Mouse (Mus musculus) E14TG2a.4 (cell line): Measurements from ENCODE around the gene Ano8.
"Not testable (repeated sequence)": the region's sequence is repeated elsewhere in the genome, so short reads cannot be mapped to it uniquely, and the experiment has no call there.

Experiments
- H3K27me3 ChIP-seq: 2 replicates; pipeline ENCODE4 v1.6.1; 2014; ENCODE audit warnings: low read length, control low read depth; ENCODE audit not compliant: insufficient read depth
- H3K36me3 ChIP-seq: 2 replicates; pipeline ENCODE4 v1.6.1; 2014; ENCODE audit warnings: low read length, control low read depth; ENCODE audit not compliant: insufficient read depth
- H3K4me1 ChIP-seq: replicated peaks from 2 replicates; pipeline ENCODE4 v1.6.1; 2014; ENCODE audit warnings: low read depth, low read length, control low read depth
- H3K4me3 ChIP-seq: replicated peaks from 2 replicates; pipeline ENCODE4 v1.5.1; 2014; ENCODE audit warnings: mild to moderate bottlenecking, low read length
- H3K9me3 ChIP-seq: 2 replicates; pipeline ENCODE4 v1.6.1; 2014; ENCODE audit warnings: low read length, control low read depth
- CTCF ChIP-seq: conservative IDR thresholded peaks from 2 replicates; pipeline ENCODE4 v1.5.1; 2014; ENCODE audit warnings: low read length
- NANOG ChIP-seq: IDR thresholded peaks from 2 replicates; pipeline ENCODE4 v1.6.1; 2014; ENCODE audit warnings: borderline replicate concordance, low read length, mixed read lengths
- POU5F1 ChIP-seq: IDR thresholded peaks from 2 replicates; pipeline ENCODE4 v1.6.1; 2014; ENCODE audit warnings: low read length, borderline replicate concordance

Ano8 gene

DNA sequence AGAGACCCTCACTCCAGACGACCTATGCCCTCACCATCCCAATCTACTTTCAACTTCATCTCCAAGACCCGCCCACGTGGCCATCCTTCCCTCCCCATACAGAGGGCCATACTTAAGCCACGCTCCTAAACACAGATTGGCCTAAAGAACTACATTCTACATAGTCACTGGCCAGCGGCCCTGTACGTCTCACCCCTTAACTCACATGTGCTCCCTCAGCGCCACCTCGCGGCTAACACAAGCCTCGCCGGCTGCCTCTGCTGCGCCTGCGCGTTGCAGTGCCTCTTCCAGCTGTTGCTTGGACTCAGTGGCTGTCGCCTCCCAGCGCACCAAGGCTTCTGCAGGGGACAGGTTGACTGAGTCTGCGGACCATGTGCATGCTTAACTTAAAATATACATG, 35.9 kb upstream of the Ano8 start:
- H3K4me1 ChIP-seq, result peaks cover 68% of the 10 kb centered on the region
- H3K36me3 ChIP-seq, result no peaks in the 10 kb centered on the region
- H3K4me3 ChIP-seq, result peak overlapping the region; percentile 43
- peaks cover 5% of the 10 kb centered on the region for H3K9me3 ChIP-seq
- H3K27me3 ChIP-seq, result peaks cover 63% of the 10 kb centered on the region
- no peak for TF ChIP-seq NANOG
- peak; percentile 56 for TF ChIP-seq CTCF

DNA sequence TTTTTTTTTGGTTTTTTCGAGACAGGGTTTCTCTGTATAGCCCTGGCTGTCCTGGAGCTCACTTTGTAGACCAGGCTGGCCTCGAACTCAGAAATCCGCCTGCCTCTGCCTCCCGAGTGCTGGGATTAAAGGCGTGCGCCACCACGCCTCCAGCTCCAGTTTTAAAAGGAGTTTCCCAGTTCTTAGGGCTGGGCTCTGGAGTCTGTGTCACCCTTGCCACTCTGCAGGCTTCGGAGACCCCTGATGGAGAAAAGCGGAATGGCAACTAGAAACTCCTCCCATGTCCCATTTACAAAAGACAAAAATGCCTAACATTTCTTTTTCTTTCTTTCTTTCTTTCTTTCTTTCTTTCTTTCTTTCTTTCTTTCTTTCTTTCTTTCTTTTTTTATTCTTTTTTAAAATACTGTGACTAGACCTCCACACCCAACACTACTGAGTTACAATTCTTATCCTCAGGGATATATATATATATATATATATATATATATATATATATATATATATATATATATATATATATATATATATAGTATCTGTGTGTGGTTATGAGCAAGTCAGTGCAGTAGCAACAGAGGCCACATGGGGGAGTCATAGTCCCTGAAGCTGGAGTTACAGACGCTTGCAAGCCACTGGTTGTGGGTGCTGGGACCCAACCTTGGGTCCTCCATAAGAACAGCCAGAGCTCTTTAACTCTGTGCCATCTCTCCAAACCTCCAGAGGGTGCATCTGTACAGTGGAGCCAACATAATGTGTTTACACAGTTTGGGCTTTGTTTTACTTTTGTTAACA, 33.5 kb upstream of the Ano8 start:
- peak; percentile 27; the same call in 1 of the 2 replicates for TF ChIP-seq CTCF
- H3K36me3 ChIP-seq, H3K4me3 ChIP-seq, H3K9me3 ChIP-seq: not testable (repeated sequence)
- Histone ChIP-seq H3K4me1 (peaks cover 51% of the 10 kb centered on the region), H3K27me3 (peaks cover 49% of the 10 kb centered on the region)

DNA sequence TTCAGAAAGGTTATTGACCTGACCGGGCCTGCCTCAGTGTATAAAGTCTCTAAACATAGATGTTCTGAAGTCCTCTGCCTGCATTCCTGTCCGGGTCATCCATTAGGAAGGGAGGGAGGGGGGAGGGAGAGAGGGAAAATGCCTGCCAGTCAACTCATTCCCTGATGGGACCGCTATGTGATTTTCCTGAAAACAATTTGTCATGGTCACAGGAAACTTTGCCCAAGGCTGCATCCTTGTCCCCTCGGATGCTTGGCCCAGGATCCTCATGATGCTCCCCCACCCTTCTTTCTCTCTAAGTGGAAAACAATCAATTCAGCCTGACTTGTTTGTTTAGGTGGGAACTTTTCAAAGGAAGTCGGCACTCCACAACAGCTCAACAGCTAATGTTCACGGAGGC, 31.0 kb upstream of the Ano8 start:
- Histone ChIP-seq H3K9me3 (peaks cover 5% of the 10 kb centered on the region), H3K4me1 (peaks cover 40% of the 10 kb centered on the region), H3K36me3 (no peaks in the 10 kb centered on the region), H3K27me3 (peaks cover 36% of the 10 kb centered on the region), H3K4me3 (no peak overlapping the region)
- TF ChIP-seq NANOG, result no peak
- TF ChIP-seq POU5F1, result no peak
- TF ChIP-seq CTCF, result no peak

DNA sequence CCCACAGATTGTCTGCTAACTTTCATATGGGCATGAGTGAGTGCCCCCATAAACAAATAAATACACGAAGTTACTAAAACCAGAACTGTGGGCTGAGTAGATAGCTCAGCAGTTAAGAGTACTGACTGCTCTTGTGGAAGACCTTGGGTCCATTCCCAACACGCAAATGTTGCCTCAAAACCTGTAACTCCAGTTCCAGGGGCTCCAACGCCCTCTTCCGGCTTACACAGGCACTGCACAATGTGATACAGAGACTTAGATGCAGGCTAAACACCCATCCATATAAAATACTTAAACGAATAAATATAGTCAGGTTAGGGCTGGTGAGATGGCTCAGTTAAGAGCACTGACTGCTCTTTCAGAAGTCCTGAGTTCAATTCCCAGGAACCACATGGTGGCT, 29.3 kb upstream of the Ano8 start:
- H3K27me3 ChIP-seq, result peaks cover 39% of the 10 kb centered on the region
- H3K4me3 ChIP-seq, result no peak overlapping the region
- no peak for TF ChIP-seq NANOG
- no peak for TF ChIP-seq POU5F1
- TF ChIP-seq CTCF, result peak; percentile 65
- peaks cover 39% of the 10 kb centered on the region for H3K4me1 ChIP-seq
- no peaks in the 10 kb centered on the region for H3K36me3 ChIP-seq
- H3K9me3 ChIP-seq, result peaks cover 5% of the 10 kb centered on the region

DNA sequence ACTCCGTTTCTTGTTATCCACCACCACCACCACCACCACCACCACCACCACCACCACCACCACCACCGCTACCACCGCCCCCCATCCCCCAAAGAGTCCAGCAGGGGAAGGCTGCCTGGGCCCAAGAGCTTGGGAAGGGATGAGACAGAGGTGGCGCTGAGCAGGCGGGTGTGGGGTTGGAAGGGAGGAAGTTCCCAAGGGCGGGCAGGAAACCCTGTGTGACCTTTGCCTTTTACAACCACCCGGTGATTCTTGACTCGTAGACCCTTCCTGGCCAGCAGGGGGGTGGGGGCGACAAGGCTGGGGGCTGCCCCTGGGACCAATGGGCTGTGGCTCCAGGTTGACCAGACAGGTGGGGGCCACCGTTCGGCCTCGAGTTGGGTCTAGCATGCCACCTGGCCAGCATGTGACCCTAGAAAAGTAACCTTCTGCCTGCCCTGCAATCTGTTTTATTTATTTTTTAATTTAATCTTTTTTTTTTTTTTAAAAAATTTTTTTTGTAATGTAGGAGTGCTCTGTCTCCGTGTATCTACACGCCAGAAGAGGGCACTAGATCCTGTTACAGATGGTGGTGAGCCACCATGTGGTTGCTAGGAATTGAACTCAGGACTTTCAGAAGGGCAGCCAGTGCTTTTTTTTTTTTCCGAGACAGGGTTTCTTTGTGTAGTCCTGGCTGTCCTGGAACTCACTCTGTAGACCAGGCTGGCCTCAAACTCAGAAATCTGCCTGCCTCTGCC, 27.4 kb upstream of the Ano8 start:
- no peak for TF ChIP-seq NANOG
- no peak for TF ChIP-seq CTCF
- H3K36me3 ChIP-seq, result no peaks in the 10 kb centered on the region
- no peaks in the 10 kb centered on the region for H3K9me3 ChIP-seq
- H3K4me1 ChIP-seq, result peaks cover 48% of the 10 kb centered on the region
- H3K4me3 ChIP-seq, result no peak overlapping the region
- peaks cover 51% of the 10 kb centered on the region for H3K27me3 ChIP-seq

DNA sequence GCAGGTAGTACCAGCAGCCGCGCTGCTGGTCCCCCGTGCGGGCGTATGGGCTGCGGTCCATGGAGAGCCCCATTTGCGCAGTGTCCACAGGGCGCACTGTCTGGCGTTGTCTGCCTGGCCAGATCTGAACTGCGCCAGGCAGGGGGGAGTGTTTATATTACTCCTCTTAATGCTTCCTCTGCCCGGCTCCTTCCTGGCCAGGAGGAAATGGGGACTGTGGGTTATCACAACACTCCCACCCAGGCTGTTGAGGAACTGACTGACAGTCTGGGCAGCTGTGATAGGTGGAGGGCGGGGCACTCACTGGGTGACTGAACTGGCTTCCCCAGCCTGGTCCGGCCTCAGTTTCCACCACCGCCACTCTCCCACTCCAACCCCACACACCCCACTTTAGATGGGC, 25.9 kb upstream of the Ano8 start, which contains the start of gene Plvap:
Gene Plvap, minus strand, starts transcription at position 109 of the 400 bp plus-strand sequence.
- Histone ChIP-seq H3K9me3 (no peaks in the 10 kb centered on the region), H3K36me3 (no peaks in the 10 kb centered on the region), H3K4me1 (peaks cover 46% of the 10 kb centered on the region), H3K4me3 (peak within 1 kb of the TSS; percentile 70), H3K27me3 (peaks cover 61% of the 10 kb centered on the region)
- TF ChIP-seq NANOG (no peak), POU5F1 (no peak), CTCF (no peak)

DNA sequence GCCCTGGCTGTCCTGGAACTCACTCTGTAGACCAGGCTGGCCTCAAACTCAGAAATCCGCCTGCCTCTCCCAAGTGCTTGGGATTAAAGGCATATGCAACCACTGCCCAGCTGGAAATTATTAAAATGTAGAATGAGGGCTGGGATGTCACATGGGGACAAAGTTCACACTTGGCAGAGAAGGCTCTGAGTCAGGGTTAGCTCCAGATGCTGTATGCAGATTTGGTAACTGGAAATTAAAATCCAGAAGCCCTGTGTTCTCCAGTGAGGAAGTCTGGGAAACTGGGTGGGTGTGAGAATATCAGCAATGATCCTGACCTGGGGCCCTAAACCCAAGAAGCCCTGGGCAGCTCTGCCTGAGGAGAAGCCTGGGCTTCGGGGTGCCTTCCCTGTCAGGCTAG, 23.6 kb upstream of the Ano8 start:
- TF ChIP-seq NANOG, result no peak
- TF ChIP-seq CTCF, result no peak
- no peak for TF ChIP-seq POU5F1
- Histone ChIP-seq H3K4me1 (peaks cover 59% of the 10 kb centered on the region), H3K36me3 (peaks cover 7% of the 10 kb centered on the region; the same call in 1 of the 2 replicates), H3K27me3 (peaks cover 74% of the 10 kb centered on the region), H3K9me3 (no peaks in the 10 kb centered on the region), H3K4me3 (no peak overlapping the region)

DNA sequence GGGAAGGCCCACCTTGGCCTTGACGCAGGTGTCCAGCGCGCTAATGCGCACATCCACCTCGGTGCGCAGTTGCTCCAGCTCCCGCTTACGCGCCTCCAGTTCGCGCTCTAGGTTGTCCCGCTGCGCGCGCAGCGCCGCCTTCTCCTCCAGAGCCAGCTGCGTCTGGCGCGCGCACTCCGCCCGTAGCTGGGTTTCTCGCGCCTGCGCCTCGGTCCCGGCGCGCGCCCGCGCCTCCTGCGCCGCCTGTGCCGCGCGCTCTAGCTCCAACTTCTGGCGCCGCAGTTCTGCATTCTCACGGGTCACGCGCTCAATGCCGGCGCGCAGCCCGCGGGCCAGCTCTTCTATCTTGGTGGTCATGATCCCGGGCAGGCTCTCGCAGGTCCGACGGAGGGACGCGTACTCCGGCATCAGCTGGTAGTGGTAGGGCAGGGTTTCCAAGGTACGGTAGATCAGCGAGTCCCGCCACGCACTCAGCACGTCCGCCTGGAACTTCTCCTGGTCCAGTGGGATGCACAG, 21.9 kb upstream of the Ano8 start:
- peaks cover 7% of the 10 kb centered on the region; the same call in 1 of the 2 replicates for H3K36me3 ChIP-seq
- H3K9me3 ChIP-seq, result no peaks in the 10 kb centered on the region
- H3K4me3 ChIP-seq, result peak overlapping the region; percentile 81
- H3K27me3 ChIP-seq, result peaks cover 71% of the 10 kb centered on the region
- no peak for TF ChIP-seq CTCF
- no peak for TF ChIP-seq NANOG
- no peak for TF ChIP-seq POU5F1
- peaks cover 54% of the 10 kb centered on the region for H3K4me1 ChIP-seq
